Mouse (Mus musculus): Measurements from ENCODE around the gene Ston2.
"Not testable (repeated sequence)": the region's sequence is repeated elsewhere in the genome, so short reads cannot be mapped to it uniquely, and the experiment has no call there.

GRCm38 (mm10) chr12:91746839-91747238 lies 41.3 kb downstream of the Ston2 start:
- not testable (repeated sequence) for TF ChIP-seq CTCF (IDR thresholded peaks at IDR 0.05; ENCODE audit: low read depth, low read length); POLR2A (IDR thresholded peaks at IDR 0.05; ENCODE audit: extremely low read depth, insufficient read depth, low read length)

Data from liver, adult 2 months (tissue).